Mouse (Mus musculus) heart, adult 9 months (tissue): Measurements from ENCODE around the gene Gm21969.

Experiments used
- DNase-seq, 2 experiments: peaks; one replicate each; pipeline ENCODE4 v3.0.0; 2022; ENCODE audit warnings: low spot score in 2 of 2

Gene Gm21969

DNA sequence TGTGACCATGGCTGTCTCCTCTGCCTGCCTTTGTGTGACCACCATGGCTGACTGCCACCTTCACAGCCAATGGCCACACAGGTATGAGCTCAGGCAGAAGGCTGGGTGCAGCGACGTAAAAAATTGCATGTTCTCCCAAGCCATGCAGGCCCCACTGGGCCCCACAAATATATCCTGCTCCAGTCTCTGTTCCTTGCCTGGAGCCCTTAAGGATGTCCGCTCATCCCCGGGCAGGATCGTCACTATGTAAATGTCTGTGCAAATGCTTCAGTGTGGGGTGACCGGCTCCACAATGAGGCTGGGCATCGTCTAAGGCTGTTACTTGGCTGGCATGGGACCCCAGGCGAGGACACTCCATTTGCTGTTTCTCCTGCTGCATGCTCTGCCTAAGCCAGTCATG is 50.3 kb downstream of the Gm21969 start, which contains the start of gene Tas1r2:
Gene Tas1r2, plus strand, starts transcription at position 301 of the 400 bp plus-strand sequence.
- no peak for DNase-seq

DNA sequence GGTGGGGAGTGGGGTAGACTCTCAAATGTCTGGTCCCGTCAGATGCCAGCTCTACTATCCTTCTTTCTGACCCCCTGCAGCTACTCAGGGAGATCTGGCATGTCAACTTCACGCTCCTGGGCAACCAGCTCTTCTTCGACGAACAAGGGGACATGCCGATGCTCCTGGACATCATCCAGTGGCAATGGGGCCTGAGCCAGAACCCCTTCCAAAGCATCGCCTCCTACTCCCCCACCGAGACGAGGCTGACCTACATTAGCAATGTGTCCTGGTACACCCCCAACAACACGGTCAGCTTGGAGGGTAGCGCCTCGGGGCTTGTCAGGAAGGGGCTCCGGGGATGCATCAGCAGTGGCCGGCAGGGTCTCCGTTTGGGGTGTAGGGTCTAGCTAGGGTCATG is 58.9 kb downstream of the Gm21969 start:
- DNase-seq = no peak

DNA sequence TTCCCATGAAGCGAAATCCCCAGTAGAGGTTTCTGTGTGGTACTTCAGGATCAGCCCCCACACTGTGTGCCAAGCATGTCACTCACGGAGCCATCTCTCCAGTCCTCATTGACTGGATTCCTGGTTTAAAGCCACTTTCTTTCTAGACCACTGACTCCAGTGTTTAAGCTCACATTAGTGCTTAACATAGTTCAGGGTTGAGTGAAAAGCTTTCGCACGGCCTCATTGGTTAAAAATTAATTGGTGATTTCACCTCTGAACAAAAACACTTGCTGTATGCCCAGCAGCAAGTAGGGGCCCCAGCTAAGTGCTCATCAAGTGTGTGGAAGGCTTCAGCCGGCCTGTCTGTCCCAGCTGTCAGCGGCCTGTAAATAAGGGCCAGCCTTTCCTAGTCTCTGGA is 64.6 kb downstream of the Gm21969 start:
- DNase-seq = no peak

DNA sequence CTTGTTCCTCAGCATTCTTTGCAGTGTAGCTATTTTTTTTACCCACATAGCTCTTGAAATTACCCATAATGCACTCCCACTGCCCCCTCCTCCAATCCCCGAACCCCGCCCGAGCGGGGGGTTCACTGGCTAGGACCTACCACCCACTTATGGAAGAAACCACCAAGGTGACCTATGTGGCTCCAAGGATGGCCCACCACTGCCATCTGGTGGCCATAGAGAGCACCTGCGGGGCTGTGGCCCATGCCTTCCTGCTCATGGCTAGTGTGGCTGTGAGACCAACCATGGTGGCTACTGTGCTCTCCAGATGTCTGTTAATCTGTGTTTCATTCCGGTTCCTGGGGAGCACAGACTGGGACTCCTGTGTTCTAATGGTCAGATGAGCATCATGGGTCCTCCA is 66.9 kb downstream of the Gm21969 start:
- DNase-seq = peak in 1 of 2 experiments; percentile 28

DNA sequence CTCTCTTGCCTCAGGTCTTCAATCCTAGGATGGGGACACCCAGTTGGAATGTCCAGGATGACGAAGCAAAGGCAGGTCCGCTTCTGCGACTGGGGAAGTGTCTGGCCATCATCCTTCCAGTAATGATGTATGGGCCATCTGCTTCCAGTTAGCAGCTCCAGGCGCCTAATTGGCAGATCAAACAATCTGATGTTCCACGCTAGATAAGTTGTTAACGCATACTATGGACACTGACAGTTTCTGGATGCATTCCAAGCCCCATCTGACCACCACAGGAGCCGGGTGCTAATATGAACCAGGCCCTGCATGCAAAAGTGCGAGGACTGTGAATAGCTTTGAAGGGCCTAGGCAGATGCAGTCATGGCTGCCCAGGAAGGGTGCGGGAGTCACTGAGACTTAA is 72.7 kb downstream of the Gm21969 start:
- DNase-seq = no peak

DNA sequence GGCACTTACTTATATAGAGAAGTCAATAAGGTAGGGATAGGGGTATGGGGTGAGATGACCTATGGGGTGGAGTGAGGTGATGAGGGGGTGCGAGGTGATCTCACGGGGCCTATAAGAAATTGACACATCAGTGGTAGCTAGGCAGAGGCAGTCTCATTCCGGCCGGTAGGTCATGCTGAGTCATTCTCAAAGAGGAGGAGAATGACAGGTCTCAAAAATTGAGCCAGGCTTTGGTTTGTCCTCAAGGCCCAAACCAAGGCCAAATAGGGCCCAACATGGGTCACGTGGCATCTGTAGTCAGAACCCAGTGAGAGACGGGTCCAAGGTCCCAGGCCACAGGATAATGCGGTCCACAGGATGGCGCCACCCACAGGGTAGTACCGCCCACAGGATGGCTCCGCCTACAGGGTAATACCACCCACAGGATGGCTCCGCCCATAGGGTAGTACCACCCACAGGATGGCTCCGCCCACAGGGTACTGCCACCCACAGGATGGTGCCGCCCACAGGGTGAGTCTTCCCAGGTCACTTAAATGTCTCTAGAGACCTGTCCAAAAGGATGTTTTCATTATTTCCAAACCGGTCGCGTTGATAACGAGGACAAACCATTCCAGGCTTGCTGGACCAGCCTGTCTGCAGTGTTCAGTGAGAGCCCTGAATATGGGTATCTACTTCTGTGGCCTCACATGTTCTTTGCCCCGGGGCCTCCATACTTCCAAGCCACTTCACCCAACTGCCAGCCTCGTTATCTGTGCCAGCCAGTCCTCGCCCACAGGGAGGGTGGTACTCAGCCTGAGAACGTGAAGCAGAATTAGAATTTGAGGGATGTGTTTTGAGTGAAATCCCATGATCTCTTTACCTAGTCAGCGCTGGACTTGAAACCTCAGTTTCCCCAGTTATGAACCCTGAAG is 81.0 kb downstream of the Gm21969 start:
- peak in 1 of 2 experiments; percentile 1 for DNase-seq

DNA sequence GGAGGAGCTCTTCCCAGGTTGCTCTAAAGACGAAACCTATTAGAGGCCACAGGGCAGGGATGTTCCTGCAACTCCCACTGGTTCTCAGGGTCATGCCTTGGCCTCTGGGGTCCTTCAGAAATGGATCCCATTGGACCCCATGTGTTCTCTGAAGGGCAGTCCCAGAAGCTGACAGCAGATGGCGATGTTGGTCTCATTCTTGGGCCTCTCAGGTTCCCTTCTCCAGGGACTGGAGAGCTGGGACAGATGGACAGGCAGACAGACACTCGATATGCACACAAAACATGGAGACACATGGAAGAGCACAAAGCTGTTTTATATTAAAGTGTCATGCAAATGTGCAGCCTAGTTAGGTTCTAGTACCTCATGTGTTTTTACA is 81.6 kb downstream of the Gm21969 start:
- DNase-seq = peak in 1 of 2 experiments; percentile 18

DNA sequence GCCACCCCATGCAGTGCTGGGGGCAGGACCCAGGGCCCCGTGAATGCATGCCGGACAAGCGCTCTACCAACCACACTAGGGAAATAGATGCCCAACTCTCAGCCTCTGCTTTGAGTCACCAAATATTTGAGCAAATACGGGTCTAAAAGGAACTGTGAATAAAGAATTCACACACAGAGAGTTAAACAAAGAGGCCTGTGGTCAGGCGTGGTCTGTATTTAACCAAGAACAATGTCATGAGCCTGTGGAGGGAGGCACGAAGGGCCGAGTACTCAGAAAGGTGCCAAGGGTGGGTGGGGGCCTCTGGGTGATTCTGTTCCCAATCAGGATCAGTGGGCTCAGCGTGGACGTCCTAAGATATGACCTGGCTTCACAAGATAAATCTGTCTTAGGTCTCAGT is 85.1 kb downstream of the Gm21969 start:
- DNase-seq = no peak

DNA sequence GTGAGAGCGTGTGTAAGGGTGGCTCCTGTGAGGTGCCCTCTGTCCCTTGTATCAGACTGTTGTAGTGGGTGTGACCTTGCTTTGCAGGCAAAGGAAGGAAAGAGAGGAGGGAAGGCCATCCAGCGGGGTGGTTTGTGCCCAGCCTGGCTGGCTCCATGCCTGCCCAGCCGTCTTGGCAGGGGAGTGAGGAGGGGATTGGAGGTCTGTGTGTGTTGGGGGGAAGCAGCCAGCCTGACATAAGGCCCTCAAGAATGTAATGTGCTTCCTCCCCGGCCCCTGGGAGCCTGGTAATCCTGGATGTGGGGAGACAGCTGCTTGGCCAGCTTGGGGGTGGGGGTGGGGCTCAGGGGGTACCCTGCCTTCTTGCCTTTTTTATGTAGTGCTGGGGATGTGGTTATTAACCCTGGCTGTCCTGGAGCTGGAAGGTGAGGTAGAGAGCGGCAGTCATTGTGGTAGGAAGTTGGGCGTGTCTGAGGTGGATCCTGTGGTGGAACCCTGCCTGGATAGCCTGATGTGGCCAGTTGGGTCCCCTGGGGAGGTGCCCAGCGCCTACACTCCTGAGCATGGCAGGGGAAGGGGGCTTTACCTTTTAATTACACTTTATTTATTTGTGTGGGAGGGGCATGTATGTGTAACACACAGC is 86.8 kb downstream of the Gm21969 start:
- no peak for DNase-seq

DNA sequence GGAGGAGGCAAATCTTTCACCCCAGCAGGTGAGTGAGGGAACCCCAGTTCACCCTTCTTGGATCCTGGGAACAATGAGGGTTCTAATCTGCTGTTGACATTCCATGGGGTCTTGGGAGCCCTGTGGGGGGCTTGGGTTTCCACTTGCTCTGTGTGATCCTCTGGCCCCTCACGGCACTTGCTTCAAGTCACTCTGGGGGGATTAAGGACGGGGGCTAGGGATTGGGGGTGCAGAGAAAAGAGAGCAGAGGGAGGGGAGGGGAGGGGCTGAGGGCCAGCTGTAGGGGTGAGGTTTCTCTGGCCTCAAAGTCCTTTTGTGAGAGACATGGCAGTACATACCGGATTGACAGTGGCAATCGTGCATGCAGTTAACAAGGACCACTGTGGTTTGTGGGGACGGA is 90.3 kb downstream of the Gm21969 start:
- DNase-seq = no peak

DNA sequence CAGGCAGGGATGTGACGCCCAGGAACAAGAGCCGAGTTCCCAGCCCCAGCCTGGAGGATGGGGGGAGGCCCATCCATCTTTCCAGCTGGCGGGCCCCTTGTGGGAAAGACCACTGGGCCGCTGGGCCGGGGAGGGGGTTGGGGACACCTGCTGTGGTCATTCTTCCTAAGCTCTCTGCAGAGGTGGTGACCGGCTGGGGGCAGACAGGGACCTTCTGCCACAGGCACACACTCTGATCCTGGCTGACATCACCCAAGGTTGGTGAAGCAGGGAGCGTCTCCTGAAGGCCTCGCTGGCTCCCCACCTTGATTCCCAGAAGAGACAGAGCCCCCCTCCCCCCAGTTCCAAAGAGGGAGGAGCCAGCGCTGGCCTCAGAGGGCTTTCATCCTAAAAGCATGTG is 94.8 kb downstream of the Gm21969 start:
- DNase-seq = no peak

DNA sequence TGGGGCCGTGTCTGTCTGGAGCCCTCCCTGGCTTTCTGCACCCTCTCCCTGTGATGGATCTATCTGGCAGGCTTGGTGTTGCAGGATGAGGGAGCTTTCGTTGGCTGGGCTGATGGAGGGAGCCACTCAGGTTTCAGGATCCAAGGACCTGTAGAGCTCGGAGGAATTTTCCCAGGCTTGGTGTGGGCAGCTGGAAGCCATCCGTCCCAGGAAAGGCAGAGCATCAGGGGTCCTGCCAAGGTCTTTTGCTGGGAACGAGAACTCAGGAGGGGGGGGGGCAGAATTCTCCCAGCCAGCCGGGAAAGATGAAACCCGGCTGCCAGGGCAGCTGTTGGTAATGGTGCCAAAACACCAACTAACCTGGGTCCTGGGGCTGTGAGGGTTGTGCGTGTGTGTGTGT is 95.6 kb downstream of the Gm21969 start:
- no peak for DNase-seq

DNA sequence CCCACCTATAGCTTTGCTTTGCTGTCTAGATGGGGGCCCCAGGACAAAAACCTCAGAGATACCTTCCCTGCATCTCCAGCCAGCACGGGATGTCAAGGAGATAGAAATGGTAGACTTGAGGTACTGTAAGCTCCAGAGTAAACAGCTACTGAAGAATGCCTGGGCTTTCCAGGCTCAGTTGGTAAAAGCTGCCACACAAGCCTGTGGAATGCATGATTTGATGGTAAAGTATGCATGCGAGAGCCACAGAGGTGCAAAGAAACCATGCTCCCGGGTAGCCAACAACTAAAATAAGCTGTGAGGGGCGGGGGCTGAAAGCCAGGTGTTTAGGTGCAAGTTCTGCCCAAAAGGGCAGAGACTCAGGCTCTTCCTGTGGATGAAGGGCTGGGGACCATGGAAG is 99.9 kb downstream of the Gm21969 start:
- DNase-seq = no peak

DNA sequence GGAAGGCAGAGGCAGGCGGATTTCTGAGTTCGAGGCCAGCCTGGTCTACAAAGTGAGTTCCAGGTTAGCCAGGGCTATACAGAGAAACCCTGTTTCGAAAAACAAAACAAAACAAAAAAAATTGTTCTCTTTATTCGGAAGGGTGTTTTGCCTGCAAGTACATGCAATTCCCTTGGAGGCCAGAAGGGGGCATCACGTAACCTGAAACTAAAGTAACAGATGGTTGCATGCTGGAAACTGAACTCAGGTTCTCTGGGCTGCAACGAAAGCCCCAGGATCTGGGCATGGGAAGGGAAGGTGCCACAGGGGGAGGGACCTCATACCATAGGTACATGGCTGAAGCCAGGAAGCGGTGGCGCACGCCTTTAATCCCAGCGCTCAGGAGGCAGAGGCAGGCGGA is 100.5 kb downstream of the Gm21969 start:
- no peak for DNase-seq

DNA sequence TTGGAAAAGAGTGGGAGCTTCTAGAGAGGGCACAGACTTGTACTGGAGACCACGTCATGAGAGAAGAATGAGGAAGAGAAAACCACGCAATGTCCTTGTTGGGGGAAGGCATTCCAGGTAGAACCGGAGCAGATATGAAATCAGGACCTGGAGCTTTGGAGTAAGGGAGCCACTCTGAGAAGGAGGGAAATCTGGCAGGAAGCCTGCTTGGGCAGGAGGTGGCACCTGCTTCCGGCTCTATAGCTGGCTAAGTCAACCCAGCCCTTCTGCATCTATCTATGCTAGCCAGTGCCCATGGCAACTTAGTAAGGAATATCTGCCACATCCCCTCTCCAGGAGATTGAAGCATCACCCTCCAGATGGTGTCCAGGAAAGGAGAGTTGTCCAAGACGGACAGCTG is 103.0 kb downstream of the Gm21969 start:
- no peak for DNase-seq

DNA sequence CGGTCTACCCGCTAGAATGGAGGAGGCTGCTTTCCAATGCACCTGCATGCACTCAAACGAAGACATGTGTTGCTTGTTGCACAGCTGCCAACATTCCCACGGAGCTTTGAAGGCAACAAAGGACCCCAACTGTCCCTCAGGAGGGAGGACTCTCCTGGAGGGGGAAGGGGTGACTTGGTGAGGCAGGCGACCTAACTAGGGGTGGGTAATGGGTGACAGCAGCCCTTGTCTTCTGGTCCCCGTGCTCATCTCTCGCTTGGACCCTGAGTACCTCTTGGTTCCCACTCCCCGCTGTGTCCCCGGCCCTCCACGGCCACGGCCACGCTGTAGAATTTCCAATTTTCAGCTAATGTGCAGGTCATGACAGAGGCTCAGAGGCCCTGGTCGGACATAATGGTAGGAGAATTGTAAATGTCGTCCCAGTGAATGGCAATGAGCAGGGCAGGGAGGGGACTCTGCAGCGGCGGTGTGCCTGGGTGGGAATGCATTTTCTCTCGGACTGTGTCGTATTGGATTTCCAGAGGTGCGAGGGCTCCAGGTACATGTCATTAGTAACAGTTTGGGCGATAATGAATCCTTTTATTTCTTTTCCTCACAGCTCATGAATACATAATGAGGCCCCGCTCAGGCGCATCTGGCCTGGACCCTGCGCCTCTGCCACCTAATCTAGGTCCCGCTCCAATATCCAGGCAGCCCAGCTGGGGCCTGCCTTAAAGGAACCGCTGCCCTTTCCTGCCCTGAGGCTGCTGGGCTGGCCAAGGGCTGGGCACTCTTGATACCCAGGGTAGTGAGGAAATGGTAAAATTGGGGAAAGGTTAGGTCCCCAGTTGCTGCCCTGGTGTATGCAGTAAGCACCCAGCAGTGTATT is 107.7 kb downstream of the Gm21969 start:
- no peak for DNase-seq
